Mouse (Mus musculus) hindbrain, embryonic 16.5 days (tissue): Measurements from ENCODE around the gene Cdc42. TPM values are rescaled to one million over a fixed set of nuclear protein-coding genes. Genes with fewer than 3 reads are reported as not detected.

Source experiments
- ATAC-seq: fragments of 200-750 bp; cut with Nextera tagmentation; 2 replicates; pipeline ENCODE4 v1.8.0; 2017; ENCODE audit warnings: moderate TSS enrichment, moderate library complexity
- H3K27ac ChIP-seq: fragments of 300-500 bp; sonication (generic); 2 replicates; pipeline ENCODE4 v1.5.1; 2014; ENCODE audit warnings: low read depth, mild to moderate bottlenecking, control low read depth, low read length, moderate library complexity
- H3K27me3 ChIP-seq: fragments of 300-500 bp; sonication (generic); replicated peaks from 2 replicates; pipeline ENCODE4 v1.6.1; 2014; ENCODE audit warnings: low read length; ENCODE audit not compliant: control insufficient read depth, insufficient read depth
- H3K36me3 ChIP-seq: fragments of 300-500 bp; sonication (generic); 2 replicates; pipeline ENCODE4 v1.6.1; 2014; ENCODE audit warnings: mild to moderate bottlenecking, low read length, moderate library complexity, mixed read lengths; ENCODE audit not compliant: control insufficient read depth, insufficient read depth
- H3K4me1 ChIP-seq: fragments of 300-500 bp; sonication (generic); 2 replicates; pipeline ENCODE4 v1.6.1; 2014; ENCODE audit warnings: low read depth, low read length; ENCODE audit not compliant: control insufficient read depth, insufficient read depth
- H3K4me2 ChIP-seq: fragments of 300-500 bp; sonication (generic); 2 replicates; pipeline ENCODE4 v1.6.1; 2014; ENCODE audit warnings: mild to moderate bottlenecking, low read length, control low read depth, moderate library complexity
- H3K4me3 ChIP-seq: fragments of 300-500 bp; sonication (generic); 2 replicates; pipeline ENCODE4 v1.5.1; 2014; ENCODE audit warnings: mild to moderate bottlenecking, low read length, control low read depth, moderate library complexity
- H3K9ac ChIP-seq: fragments of 300-500 bp; sonication (generic); 2 replicates; pipeline ENCODE4 v1.6.1; 2014; ENCODE audit warnings: low read depth, mild to moderate bottlenecking, control low read depth, low read length, moderate library complexity
- H3K9me3 ChIP-seq: fragments of 300-500 bp; sonication (generic); 2 replicates; pipeline ENCODE4 v1.6.1; 2014; ENCODE audit warnings: mild to moderate bottlenecking, low read length, moderate library complexity; ENCODE audit not compliant: control insufficient read depth
- WGBS: fragments of 180-500 bp; shearing (Covaris S2); extraction: QIAGEN DNeasy Blood & Tissue Kit; methylation state at CpG from one replicate; pipeline ENCODE4 v1.1.7; 2014; 5-methylcytosine and 5-hydroxymethylcytosine counted together
- polyA plus RNA-seq: library from polyadenylated mRNA; unstranded; fragments of >200 nt; fragmentation: Nextera tagmentation; extraction: Ambion mirVana; gene quantifications from 2 replicates; pipeline ENCODE4 v1.2.1, GENCODE M21; 2015

The Cdc42 gene
- polyA plus RNA-seq, 1 experiment from 2014 or later, result 1,060 TPM

DNA sequence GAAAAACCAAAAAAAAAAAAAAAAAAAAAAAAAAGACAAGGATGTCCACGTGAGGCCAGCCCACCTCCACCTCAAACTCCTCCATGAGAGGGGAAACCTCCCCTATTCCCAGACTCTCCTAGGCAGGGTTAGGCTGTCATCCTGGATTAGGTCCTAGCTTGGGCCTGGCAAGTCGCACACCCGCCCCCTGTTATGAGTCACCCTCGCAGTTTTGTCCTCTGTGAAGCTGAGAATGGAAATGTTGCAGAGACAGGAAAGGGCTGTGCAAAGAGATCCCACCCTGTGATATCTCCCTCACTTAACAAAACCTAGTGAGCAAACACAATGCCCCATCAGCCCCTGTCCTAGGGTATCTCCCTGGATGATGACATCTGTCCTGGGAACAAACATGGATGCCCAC is 59.9 kb downstream of the Cdc42 start:
- Histone ChIP-seq H3K27me3 (no peaks in the 10 kb centered on the region), H3K36me3 (no peaks in the 10 kb centered on the region), H3K27ac (no peak overlapping the region), H3K4me2 (no peak overlapping the region), H3K9ac (no peak overlapping the region), H3K4me3 (no peak overlapping the region), H3K4me1 (peaks cover 5% of the 10 kb centered on the region; the same call in 1 of the 2 replicates), H3K9me3 (no peaks in the 10 kb centered on the region)
- no peak for ATAC-seq
- WGBS, result 91% methylated on average over 4 of the region's 4 CpGs

DNA sequence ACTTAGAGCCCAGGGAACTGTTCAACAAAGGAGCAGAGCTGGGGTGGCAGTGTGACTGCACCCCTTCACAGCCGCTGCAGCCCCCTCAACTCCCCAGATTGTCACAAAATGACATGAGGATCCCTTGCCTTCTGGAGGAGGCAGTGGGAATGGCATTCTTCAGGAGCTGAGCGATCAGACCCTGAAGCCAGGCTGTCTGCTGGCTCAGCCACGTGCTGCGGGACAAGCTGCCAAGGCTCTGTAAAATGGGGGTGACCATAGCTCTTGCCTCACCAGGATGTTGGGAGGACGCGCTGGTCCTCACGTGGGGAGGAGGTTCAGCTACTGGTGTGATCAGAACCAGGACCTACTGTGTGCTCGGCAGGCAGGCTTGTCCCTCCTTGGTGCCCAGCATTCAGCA is 62.6 kb downstream of the Cdc42 start:
- Histone ChIP-seq H3K36me3 (no peaks in the 10 kb centered on the region), H3K4me1 (no peaks in the 10 kb centered on the region), H3K27ac (no peak overlapping the region), H3K4me2 (no peak overlapping the region), H3K4me3 (no peak overlapping the region), H3K9me3 (no peaks in the 10 kb centered on the region), H3K27me3 (no peaks in the 10 kb centered on the region), H3K9ac (no peak overlapping the region; the same call in 1 of the 2 replicates)
- no peak for ATAC-seq
- 79% methylated on average over 8 of the region's 8 CpGs for WGBS

DNA sequence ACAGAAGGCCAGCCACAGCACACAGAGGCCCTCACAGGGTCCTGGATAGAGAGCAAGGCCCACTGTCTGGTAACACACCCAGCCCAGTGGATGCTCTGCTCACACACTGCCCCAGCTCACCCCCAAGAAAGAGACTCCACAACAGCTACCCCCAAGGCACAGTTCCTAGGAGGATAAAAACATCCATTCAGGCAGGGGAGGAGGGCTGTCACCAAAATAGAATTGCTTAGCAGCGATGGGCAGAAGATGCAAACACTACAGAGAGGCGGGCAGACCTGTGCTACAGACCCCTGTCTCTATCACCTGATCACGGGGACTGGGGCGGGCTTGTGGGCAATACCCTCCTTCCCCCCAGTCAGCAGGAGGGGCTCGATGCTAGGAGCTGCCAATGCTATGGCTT is 63.0 kb downstream of the Cdc42 start:
- no peak overlapping the region for H3K4me2 ChIP-seq
- 77% methylated on average over 5 of the region's 5 CpGs for WGBS
- H3K36me3 ChIP-seq, result no peaks in the 10 kb centered on the region
- no peak overlapping the region for H3K9ac ChIP-seq
- H3K4me1 ChIP-seq, result no peaks in the 10 kb centered on the region
- no peaks in the 10 kb centered on the region for H3K9me3 ChIP-seq
- no peak for ATAC-seq
- H3K27me3 ChIP-seq, result no peaks in the 10 kb centered on the region
- H3K27ac ChIP-seq, result no peak overlapping the region
- H3K4me3 ChIP-seq, result no peak overlapping the region

DNA sequence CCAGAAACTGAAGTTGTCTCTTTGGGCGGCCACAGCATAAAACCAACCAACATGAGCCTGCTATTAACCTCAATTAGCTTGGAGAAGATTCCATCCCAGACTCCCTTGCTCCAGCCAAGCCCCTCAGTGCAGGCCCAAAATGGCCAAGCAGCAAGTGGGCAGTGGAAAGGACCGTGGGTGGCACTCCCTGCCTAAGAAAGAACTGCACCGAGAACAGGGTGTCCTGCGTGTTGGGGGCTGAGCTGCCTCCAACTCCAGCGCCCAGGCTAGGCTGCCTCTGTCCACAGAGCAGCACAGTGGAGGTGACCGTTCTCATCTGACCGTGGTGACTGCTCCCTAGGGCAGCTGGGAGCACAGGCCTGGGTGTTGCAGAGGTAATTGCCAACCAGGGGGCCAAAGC is 63.5 kb downstream of the Cdc42 start:
- no peaks in the 10 kb centered on the region for H3K27me3 ChIP-seq
- 87% methylated on average over 7 of the region's 7 CpGs for WGBS
- H3K4me2 ChIP-seq, result no peak overlapping the region
- H3K9me3 ChIP-seq, result no peaks in the 10 kb centered on the region
- ATAC-seq, result no peak
- H3K9ac ChIP-seq, result no peak overlapping the region
- no peaks in the 10 kb centered on the region for H3K36me3 ChIP-seq
- H3K4me1 ChIP-seq, result no peaks in the 10 kb centered on the region
- no peak overlapping the region for H3K27ac ChIP-seq
- no peak overlapping the region for H3K4me3 ChIP-seq

DNA sequence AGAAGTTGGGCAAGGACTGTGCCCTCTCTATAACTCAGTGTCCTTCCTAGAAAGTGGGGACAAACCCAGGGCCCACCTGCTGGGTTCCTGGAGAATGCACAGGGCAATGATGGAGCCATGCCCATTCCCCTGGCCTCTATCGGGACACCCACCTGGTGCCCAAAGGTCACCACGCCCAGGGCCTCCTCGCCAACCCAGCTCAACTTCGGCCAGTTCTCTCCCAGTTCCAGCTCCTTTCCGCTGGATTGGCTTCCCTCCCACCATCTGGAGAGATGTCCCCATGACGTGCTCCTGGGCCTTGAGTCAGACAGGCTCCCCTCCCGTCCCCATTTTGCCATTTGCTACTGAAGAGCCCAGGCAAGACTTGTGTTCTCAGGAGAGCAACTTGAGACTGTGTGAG is 64.9 kb downstream of the Cdc42 start:
- Histone ChIP-seq H3K36me3 (no peaks in the 10 kb centered on the region), H3K4me2 (no peak overlapping the region), H3K27ac (no peak overlapping the region), H3K4me1 (no peaks in the 10 kb centered on the region), H3K4me3 (no peak overlapping the region), H3K9ac (no peak overlapping the region), H3K9me3 (no peaks in the 10 kb centered on the region), H3K27me3 (no peaks in the 10 kb centered on the region)
- 80% methylated on average over 7 of the region's 7 CpGs for WGBS
- no peak for ATAC-seq

DNA sequence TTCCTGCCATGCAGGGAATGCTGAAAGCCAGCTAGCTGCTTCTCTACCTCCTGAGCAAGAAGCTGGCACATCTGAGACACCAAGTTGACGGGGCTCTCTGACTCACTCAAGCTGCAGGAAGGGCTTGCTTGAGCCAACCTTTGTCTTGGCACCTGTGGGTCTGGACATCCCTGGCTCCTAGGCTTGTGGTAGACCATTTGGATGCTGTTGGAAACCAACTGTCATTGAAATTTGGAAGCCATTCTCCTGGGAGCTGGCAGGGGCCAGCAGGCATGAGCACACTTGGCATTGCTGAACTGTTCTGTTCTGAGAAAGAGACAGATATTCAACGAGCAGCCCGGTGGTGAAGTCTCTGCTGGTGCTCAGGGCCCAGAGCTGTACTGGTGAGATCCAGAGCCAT is 67.3 kb downstream of the Cdc42 start:
- H3K36me3 ChIP-seq, result no peaks in the 10 kb centered on the region
- H3K4me1 ChIP-seq, result no peaks in the 10 kb centered on the region
- no peak overlapping the region for H3K4me2 ChIP-seq
- no peak overlapping the region for H3K4me3 ChIP-seq
- ATAC-seq, result no peak
- H3K9me3 ChIP-seq, result no peaks in the 10 kb centered on the region
- no peak overlapping the region for H3K27ac ChIP-seq
- 73% methylated on average over 3 of the region's 3 CpGs for WGBS
- H3K27me3 ChIP-seq, result no peaks in the 10 kb centered on the region
- no peak overlapping the region for H3K9ac ChIP-seq

DNA sequence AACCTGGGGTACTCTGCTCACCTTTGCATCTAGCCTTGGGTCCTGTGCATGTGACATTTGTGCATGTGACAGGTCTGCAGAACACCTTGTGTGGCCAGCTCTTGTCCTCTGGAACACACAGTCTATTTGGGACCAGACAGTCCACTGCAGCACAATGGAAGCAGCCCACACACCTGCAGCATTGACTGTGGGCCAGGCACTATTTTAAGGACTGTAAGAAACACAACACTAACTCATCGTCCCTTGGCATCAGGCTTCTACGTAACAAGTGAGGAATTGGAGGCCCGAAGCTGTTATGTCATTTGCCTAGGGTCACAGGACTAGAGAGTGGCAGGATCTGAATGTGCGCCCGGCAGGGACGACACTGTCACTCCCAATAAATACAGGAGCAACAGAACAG is 67.8 kb downstream of the Cdc42 start:
- no peak overlapping the region for H3K9ac ChIP-seq
- no peaks in the 10 kb centered on the region for H3K27me3 ChIP-seq
- WGBS, result 90% methylated on average over 6 of the region's 6 CpGs
- H3K9me3 ChIP-seq, result no peaks in the 10 kb centered on the region
- H3K4me2 ChIP-seq, result no peak overlapping the region
- H3K4me1 ChIP-seq, result no peaks in the 10 kb centered on the region
- no peak overlapping the region for H3K4me3 ChIP-seq
- H3K36me3 ChIP-seq, result no peaks in the 10 kb centered on the region
- H3K27ac ChIP-seq, result no peak overlapping the region
- ATAC-seq, result no peak

DNA sequence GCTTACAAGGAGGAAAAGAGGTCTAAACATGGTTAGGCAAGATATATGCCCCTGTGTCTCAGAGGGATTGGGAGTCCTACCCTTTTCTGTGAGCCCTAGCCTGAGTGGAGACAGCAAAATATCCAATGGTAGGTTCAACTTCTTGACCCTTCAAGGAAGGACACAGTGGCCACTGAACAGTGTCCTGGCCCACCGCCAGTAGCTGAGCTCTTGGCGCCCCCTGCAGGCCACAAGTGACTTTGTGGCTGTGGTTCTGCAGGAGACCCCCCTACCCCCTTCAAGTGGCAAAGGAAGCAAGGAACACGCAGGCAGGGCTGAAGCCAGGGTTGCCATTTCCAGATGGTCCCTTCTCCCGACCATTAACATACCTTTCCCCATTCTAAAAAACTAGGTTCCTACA is 69.7 kb downstream of the Cdc42 start:
- Histone ChIP-seq H3K27ac (no peak overlapping the region), H3K4me3 (no peak overlapping the region), H3K4me1 (no peaks in the 10 kb centered on the region), H3K9ac (no peak overlapping the region), H3K36me3 (no peaks in the 10 kb centered on the region), H3K27me3 (peaks cover 4% of the 10 kb centered on the region; the same call in 1 of the 2 replicates), H3K4me2 (no peak overlapping the region), H3K9me3 (no peaks in the 10 kb centered on the region)
- ATAC-seq, result 0 out of 2 replicates have a peak, but pooled peaks have one; percentile 20
- 9% methylated on average over 4 of the region's 4 CpGs for WGBS

DNA sequence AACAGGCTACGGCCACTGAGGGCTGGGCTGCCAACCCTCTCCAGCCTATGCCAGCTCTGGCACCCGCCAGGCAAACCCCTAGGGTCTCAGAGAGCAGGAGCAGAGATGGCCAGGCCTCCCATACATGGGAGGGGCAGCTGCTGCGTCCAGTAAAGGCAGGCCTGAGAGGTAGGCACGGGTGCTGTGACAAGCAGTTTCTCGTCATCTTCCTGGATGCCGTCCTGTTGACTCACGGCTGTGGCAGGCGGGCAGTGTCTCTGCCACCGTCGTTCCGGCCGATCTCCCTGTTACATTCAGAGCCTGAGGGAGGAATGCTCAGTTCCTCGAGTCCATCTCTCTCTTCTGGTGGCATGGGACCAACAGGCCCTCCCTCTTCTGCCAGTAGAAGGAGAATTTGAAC is 70.3 kb downstream of the Cdc42 start:
- no peak overlapping the region for H3K9ac ChIP-seq
- H3K27ac ChIP-seq, result no peak overlapping the region
- no peak overlapping the region for H3K4me3 ChIP-seq
- H3K4me2 ChIP-seq, result no peak overlapping the region
- H3K4me1 ChIP-seq, result no peaks in the 10 kb centered on the region
- H3K27me3 ChIP-seq, result peaks cover 4% of the 10 kb centered on the region; the same call in 1 of the 2 replicates
- H3K36me3 ChIP-seq, result no peaks in the 10 kb centered on the region
- WGBS, result 73% methylated on average over 13 of the region's 13 CpGs
- no peaks in the 10 kb centered on the region for H3K9me3 ChIP-seq
- no peak for ATAC-seq

DNA sequence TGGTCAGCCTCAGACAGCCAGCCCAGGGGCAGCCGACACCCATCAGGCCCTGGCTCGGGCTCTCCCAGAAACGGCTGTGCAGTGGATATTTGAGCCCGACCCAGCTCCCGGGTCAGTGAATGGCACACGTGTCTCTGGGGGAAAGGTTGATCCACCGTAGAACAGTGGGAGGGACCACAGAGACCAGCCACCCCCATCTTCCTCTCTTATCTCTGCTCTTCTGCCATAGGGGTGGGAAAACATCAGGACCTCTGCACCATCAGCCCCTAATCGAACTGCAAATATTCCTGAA is 70.9 kb downstream of the Cdc42 start:
- Histone ChIP-seq H3K27ac (no peak overlapping the region), H3K27me3 (peaks cover 4% of the 10 kb centered on the region; the same call in 1 of the 2 replicates), H3K9ac (no peak overlapping the region), H3K4me1 (no peaks in the 10 kb centered on the region), H3K4me3 (no peak overlapping the region), H3K36me3 (no peaks in the 10 kb centered on the region), H3K9me3 (no peaks in the 10 kb centered on the region), H3K4me2 (no peak overlapping the region)
- 70% methylated on average over 8 of the region's 8 CpGs for WGBS
- ATAC-seq, result no peak
